Mouse (Mus musculus): ENCODE measurements around the gene Gcnt2.
"Not testable (repeated sequence)": the region's sequence is repeated elsewhere in the genome, so short reads cannot be mapped to it uniquely, and the experiment has no call there.

GRCm38 (mm10) chr13:40998537-40998936 is 139.0 kb downstream of the Gcnt2 start:
- not testable (repeated sequence) for TF ChIP-seq CTCF, POLR2A (IDR thresholded peaks at IDR 0.05; ENCODE audit: extremely low read depth, insufficient read depth, low read length)

Data from cortical plate, adult 2 months (tissue).